Mouse (Mus musculus) embryonic facial prominence, embryonic 14.5 days (tissue): ENCODE data around the gene Hhatl. TPM values are rescaled to one million over a fixed set of nuclear protein-coding genes. Genes with fewer than 3 reads are reported as not detected.

ENCODE experiments used
- ATAC-seq: fragments of 200-750 bp; cut with Nextera tagmentation; 2 replicates; pipeline ENCODE4 v1.8.0; 2017; ENCODE audit warnings: low read depth, moderate number of reproducible peaks, moderate TSS enrichment
- DNase-seq: peaks from one replicate; pipeline ENCODE4 v3.0.0-alpha.2; 2015; ENCODE audit warnings: low spot score
- H3K27ac ChIP-seq: fragments of 300-500 bp; sonication (generic); replicated peaks from 2 replicates; pipeline ENCODE4 v1.5.1; 2014; ENCODE audit warnings: low read depth, mild to moderate bottlenecking, low read length, moderate library complexity
- H3K27me3 ChIP-seq: fragments of 300-500 bp; sonication (generic); replicated peaks from 2 replicates; pipeline ENCODE4 v1.6.1; 2014; ENCODE audit warnings: low read length; ENCODE audit not compliant: control insufficient read depth, insufficient read depth
- H3K36me3 ChIP-seq: fragments of 300-500 bp; sonication (generic); 2 replicates; pipeline ENCODE4 v1.6.1; 2014; ENCODE audit warnings: low read length, mixed read lengths; ENCODE audit not compliant: control insufficient read depth, insufficient read depth
- H3K4me1 ChIP-seq: fragments of 300-500 bp; sonication (generic); 2 replicates; pipeline ENCODE4 v1.6.1; 2014; ENCODE audit warnings: antibody characterized with exemption, low read length; ENCODE audit not compliant: control insufficient read depth, insufficient read depth
- H3K4me2 ChIP-seq: fragments of 300-500 bp; sonication (generic); 2 replicates; pipeline ENCODE4 v1.6.1; 2014; ENCODE audit warnings: low read depth, mild to moderate bottlenecking, low read length, moderate library complexity, mixed read lengths
- H3K4me3 ChIP-seq: fragments of 300-500 bp; sonication (generic); 2 replicates; pipeline ENCODE4 v1.5.1; 2014; ENCODE audit warnings: low read depth, mild to moderate bottlenecking, low read length
- H3K9ac ChIP-seq: fragments of 300-500 bp; sonication (generic); 2 replicates; pipeline ENCODE4 v1.6.1; 2014; ENCODE audit warnings: low read depth, mild to moderate bottlenecking, low read length, moderate library complexity, mixed read lengths
- H3K9me3 ChIP-seq: fragments of 300-500 bp; sonication (generic); 2 replicates; pipeline ENCODE4 v1.6.1; 2016; ENCODE audit warnings: low read length; ENCODE audit not compliant: control insufficient read depth
- WGBS: fragments of 180-500 bp; shearing (Covaris S2); extraction: QIAGEN DNeasy Blood & Tissue Kit; methylation state at CpG from one replicate; pipeline ENCODE4 v1.1.7; 2014; 5-methylcytosine and 5-hydroxymethylcytosine counted together
- polyA plus RNA-seq: library from polyadenylated mRNA; unstranded; fragments of >200 nt; fragmentation: Nextera tagmentation; extraction: Ambion mirVana; gene quantifications from 2 replicates; pipeline ENCODE4 v1.2.1, GENCODE M21; 2014

The Hhatl gene
- polyA plus RNA-seq, 1 experiment from 2014 or later: 5.1 TPM

DNA sequence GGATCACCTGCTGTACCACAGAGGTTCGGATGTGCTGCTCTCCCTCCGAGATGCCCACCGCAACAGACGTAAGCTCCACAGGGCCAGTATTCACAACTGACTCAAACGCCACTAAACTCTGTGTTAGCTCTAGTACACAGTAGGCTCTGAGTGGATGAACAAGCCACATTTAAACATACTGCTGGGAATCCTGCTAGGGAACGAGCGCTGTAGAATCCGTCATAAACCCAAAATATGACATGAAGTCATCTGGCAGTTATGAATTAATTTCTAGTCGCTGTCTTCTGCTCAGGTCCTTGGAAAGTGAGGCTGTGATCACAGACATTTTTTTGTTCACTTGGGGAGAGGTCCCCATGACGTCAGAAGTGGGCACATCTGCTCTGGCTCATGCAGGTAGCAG is 16.4 kb downstream of the Hhatl start:
- Histone ChIP-seq H3K36me3 (no peaks in the 10 kb centered on the region), H3K27me3 (peaks cover 29% of the 10 kb centered on the region), H3K27ac (no peak overlapping the region), H3K9me3 (no peaks in the 10 kb centered on the region), H3K9ac (no peak overlapping the region), H3K4me2 (no peak overlapping the region), H3K4me1 (peaks cover 6% of the 10 kb centered on the region; the same call in 1 of the 2 replicates), H3K4me3 (no peak overlapping the region)
- ATAC-seq (no peak), DNase-seq (no peak)
- WGBS: 75% methylated on average over 10 of the region's 10 CpGs

DNA sequence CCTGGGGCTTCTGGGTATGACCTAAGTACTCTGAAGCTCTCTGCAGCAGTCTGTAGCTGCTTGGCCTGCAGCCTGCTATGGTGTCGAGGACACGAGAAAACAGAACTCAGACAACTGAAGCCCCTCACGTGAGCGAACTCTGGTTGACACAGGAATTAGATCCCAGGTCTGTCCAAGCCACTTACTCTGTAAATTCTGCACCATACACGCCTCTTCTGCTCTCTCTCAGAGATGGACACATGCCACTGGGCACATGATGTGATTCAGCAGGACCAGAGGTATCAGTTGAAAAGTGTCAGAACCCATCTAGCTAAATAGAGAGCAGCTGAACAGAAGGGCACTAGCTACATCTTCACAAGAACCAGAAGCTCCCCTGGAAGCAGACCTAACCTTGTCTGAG is 19.9 kb downstream of the Hhatl start:
- peaks cover 13% of the 10 kb centered on the region for H3K36me3 ChIP-seq
- no peak overlapping the region for H3K27ac ChIP-seq
- H3K4me1 ChIP-seq: no peaks in the 10 kb centered on the region
- H3K9ac ChIP-seq: no peak overlapping the region
- WGBS: 60% methylated on average over 5 of the region's 5 CpGs
- peaks cover 11% of the 10 kb centered on the region for H3K27me3 ChIP-seq
- ATAC-seq (no peak), DNase-seq (no peak)
- no peak overlapping the region for H3K4me3 ChIP-seq
- no peaks in the 10 kb centered on the region for H3K9me3 ChIP-seq
- H3K4me2 ChIP-seq: no peak overlapping the region

DNA sequence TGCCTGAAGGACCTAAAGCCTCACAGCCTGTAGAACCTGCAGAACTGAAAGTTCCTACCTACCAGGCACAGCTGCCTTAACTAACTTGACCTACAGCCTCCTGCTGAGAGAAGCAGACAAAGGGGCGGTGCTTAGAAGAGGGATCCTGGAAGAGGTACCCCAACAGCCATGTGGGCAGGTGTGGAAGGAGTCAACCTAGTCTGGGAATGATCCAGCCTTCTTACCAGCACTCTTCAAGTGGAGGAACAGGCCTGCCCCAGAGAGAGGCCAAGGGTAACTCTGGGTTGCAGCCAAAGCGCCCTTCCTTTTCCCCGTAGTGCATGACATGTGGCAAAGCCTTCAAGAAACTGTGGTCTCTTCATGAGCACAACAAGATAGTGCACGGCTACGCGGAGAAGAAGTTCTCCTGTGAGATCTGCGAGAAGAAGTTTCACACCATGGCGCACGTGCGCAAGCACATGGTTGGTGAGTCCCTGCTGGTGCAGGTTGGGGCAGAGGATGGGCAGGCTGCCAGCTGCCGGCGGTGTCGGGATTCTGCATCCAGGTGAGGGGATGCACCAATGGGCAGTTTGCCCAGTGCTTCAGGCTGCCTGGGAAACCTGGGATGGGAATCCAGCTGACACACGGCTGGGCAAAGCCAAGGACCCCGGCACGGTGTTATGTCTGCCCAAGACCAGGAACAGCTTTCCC is 27.0 kb downstream of the Hhatl start:
- Histone ChIP-seq H3K4me1 (peaks cover 10% of the 10 kb centered on the region; the same call in 1 of the 2 replicates), H3K36me3 (peaks cover 63% of the 10 kb centered on the region)
- no peak; the same call in 1 of the 2 replicates for ATAC-seq

DNA sequence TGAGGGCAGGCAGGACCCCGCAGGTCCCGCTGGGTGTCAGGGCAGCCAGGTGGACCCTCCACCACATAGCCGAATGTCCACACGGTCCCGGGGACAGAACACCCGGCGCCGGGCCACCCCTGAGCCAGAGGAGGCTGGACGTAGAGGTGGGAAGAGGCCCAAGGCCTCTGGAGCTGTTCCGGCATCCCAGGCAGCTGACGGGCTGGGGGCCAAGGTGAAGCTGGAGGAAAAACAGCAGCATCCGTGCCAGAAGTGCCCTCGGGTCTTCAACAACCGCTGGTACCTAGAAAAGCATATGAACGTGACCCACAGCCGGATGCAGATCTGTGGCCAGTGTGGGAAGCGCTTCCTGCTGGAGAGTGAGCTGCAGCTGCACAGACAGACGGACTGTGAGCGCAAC is 28.6 kb downstream of the Hhatl start:
- Histone ChIP-seq H3K27me3 (no peaks in the 10 kb centered on the region), H3K4me1 (peaks cover 12% of the 10 kb centered on the region; the same call in 1 of the 2 replicates), H3K4me3 (no peak overlapping the region), H3K36me3 (peaks cover 62% of the 10 kb centered on the region), H3K9ac (no peak overlapping the region), H3K9me3 (no peaks in the 10 kb centered on the region), H3K4me2 (no peak overlapping the region), H3K27ac (no peak overlapping the region)
- no peak for DNase-seq
- no peak for ATAC-seq
- WGBS: 81% methylated on average over 19 of the region's 19 CpGs

More for the DNA sequence above, 27.0 kb downstream of the Hhatl start:
- DNase-seq: peak; percentile 42
- 85% methylated on average over 16 of the region's 16 CpGs for WGBS
- Histone ChIP-seq H3K27ac (no peak overlapping the region), H3K4me3 (no peak overlapping the region), H3K4me2 (no peak overlapping the region), H3K9ac (no peak overlapping the region), H3K27me3 (no peaks in the 10 kb centered on the region), H3K9me3 (no peaks in the 10 kb centered on the region)

DNA sequence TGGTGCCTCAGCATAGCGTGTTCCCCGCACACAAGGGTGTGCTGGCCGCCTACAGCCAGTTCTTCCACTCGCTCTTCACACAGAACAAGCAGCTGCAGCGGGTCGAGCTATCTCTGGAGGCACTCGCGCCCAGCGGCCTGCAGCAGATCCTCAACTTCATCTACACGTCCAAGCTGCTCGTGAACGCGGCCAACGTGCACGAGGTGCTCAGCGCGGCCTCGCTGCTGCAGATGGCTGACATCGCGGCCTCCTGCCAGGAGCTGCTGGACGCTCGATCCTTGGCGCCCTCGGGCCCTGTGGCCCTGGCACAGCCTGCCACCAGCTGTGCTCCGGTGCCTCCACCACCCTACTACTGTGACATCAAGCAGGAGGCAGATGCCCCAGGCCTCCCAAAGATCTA is 29.5 kb downstream of the Hhatl start:
- Histone ChIP-seq H3K4me2 (no peak overlapping the region), H3K4me1 (peaks cover 21% of the 10 kb centered on the region), H3K27ac (no peak overlapping the region), H3K27me3 (no peaks in the 10 kb centered on the region), H3K4me3 (no peak overlapping the region), H3K9ac (no peak overlapping the region), H3K9me3 (no peaks in the 10 kb centered on the region), H3K36me3 (peaks cover 53% of the 10 kb centered on the region)
- DNase-seq (no peak), ATAC-seq (no peak)
- 88% methylated on average over 25 of the region's 25 CpGs for WGBS

DNA sequence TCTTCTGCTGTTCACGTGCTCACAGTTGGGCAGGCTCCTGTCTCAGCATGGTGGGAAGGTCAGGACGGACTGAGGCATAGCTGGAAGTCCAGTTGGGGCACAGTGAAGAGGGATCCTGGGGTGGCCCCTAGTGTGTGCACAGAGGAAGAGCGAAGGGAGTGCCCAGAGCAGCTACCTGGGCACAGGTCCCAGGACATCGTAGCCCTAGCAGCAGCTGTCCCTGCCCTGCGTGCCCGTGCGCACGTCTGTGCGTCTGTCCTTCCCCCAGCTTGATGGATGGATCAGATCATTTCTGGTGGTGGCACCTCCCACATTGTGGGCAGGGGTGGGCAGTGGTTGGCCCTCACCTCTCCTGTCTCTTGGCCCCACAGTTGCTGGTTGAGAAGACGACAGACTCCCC is 30.1 kb downstream of the Hhatl start:
- no peak overlapping the region for H3K27ac ChIP-seq
- H3K27me3 ChIP-seq: no peaks in the 10 kb centered on the region
- ATAC-seq (no peak), DNase-seq (no peak)
- H3K9me3 ChIP-seq: no peaks in the 10 kb centered on the region
- WGBS: 82% methylated on average over 9 of the region's 10 CpGs
- H3K9ac ChIP-seq: no peak overlapping the region; the same call in 1 of the 2 replicates
- peaks cover 25% of the 10 kb centered on the region for H3K4me1 ChIP-seq
- no peak overlapping the region for H3K4me3 ChIP-seq
- H3K36me3 ChIP-seq: peaks cover 50% of the 10 kb centered on the region
- no peak overlapping the region for H3K4me2 ChIP-seq

DNA sequence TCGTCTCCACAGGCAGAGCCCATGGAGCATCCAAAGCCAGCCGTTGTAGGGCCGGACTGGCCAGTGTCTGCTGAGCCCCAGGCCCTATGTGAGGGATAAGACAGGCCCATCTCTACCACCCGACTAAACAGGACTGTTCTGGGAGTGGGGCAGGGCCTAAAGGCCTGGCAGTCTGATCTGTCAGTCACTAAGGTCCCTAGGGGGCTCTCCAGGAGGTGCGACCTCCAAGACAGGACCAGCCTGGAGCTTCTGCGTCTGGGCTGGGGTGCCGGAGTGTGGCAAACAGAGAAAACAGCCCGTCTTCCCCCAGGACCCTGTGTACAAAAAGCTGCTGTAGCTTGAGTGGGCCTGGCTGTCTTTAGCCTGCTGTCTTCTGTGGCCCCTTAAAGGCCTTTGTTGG is 30.5 kb downstream of the Hhatl start:
- WGBS: 66% methylated on average over 7 of the region's 8 CpGs
- peaks cover 50% of the 10 kb centered on the region for H3K36me3 ChIP-seq

DNA sequence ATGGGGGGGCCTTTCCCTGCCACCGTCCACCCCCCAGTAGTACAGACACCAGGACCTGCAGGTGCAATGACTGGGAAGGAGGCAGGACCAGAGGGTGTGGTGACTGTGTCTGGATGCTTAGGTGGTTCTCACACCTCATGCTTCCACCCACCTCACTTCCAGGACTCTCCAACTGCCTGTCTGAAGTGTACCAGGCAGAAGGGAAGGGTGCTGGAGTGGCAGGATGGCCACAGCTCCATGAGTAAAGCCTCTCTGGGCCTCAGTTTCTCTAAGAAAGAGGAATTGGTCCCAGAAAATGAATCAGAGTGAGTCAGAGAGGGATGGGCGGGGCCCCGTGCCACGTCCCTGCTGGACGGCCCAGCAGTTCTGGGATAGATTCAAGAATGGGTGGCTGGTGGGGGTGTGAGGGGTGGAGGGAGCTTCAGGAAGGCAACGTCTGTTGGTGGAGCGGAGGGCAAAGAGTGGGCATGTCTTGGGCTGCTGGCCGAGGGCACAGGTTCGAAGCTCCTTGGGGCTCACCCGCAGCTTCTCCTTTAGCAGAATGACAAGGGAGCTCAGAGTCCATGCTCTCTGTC is 31.1 kb downstream of the Hhatl start:
- H3K4me2 ChIP-seq: peak overlapping the region; percentile 86
- peaks cover 47% of the 10 kb centered on the region for H3K36me3 ChIP-seq
- WGBS: 58% methylated on average over 10 of the region's 10 CpGs
- ATAC-seq (no peak), DNase-seq (no peak)
- H3K27ac ChIP-seq: peak overlapping the region; percentile 95; the same call in 1 of the 2 replicates
- H3K4me1 ChIP-seq: peaks cover 30% of the 10 kb centered on the region
- H3K27me3 ChIP-seq: no peaks in the 10 kb centered on the region
- H3K4me3 ChIP-seq: peak overlapping the region; percentile 94
- H3K9ac ChIP-seq: peak overlapping the region; percentile 95
- H3K9me3 ChIP-seq: no peaks in the 10 kb centered on the region

More for the DNA sequence above, 30.5 kb downstream of the Hhatl start:
- Histone ChIP-seq H3K4me3 (no peak overlapping the region), H3K4me2 (no peak overlapping the region), H3K4me1 (peaks cover 28% of the 10 kb centered on the region), H3K9me3 (no peaks in the 10 kb centered on the region), H3K27ac (no peak overlapping the region), H3K27me3 (no peaks in the 10 kb centered on the region), H3K9ac (peak overlapping the region; percentile 38; the same call in 1 of the 2 replicates)
- DNase-seq: no peak
- no peak for ATAC-seq
